In genomic region chr5:99459007-99459406, GRCm38 (mm10) we compare ENCODE assay signal across 13 mouse cellular contexts.
"Had no signal": no experiment of that assay in that cellular context is flagged by ENCODE, and none has a peak within 500 bp of the region (broad histone marks: within the 10 kb centered on the region; RNA-seq: fewer than 3 reads in every experiment).

No protein-coding gene starts in this region.

- H3K4me1 ChIP-seq: liver, embryonic 15.5 days; midbrain, embryonic 10.5 days; neural tube, embryonic 15.5 days had no signal

- H3K4me3 ChIP-seq: limb, embryonic 10.5 days; liver, embryonic 15.5 days; midbrain, embryonic 10.5 days; myocyte; neural tube, embryonic 15.5 days had no signal

- H3K27ac ChIP-seq: limb, embryonic 10.5 days; liver, embryonic 15.5 days; midbrain, embryonic 10.5 days; neural tube, embryonic 15.5 days had no signal

- H3K36me3 ChIP-seq: limb, embryonic 10.5 days; liver, embryonic 15.5 days; midbrain, embryonic 10.5 days; neural tube, embryonic 15.5 days had no signal

- DNase-seq: kidney, adult 8-10 months; kidney, postnatal 25 days; lung, adult 2 months; lung, postnatal 36 days; midbrain, embryonic 14.5 days; spleen, adult 18-20 months; thymus, adult 2 months; thymus, postnatal 25 days had no signal
